Mouse (Mus musculus): Measurements from ENCODE around the gene Asic5. TPM values are rescaled to one million over a fixed set of nuclear protein-coding genes. Genes with fewer than 3 reads are reported as not detected.

Asic5 gene
- total RNA-seq, 2 experiments from 2014 or later: not detected

DNA sequence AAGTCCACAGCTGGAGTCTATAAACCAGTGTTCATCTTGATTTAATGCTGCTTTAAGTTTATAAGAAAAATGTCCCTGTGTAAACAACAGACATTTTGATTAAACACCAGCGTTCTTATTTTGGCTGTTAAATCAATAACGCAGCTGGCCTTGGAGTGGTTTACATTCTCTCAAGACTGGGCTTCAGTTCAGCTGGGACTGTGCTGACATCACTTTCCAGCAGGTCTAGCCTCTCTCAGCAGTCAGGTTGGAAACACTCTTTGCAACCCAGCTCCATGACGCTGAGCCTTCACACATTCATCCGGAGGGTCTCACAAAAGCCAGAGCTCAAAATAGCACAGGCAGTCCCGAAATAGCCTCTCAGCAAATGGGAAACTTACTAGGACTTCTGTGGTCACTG is 75.1 kb downstream of the Asic5 start:
- intact Hi-C loops (cut with DNase I; ENCODE audit: low total_unique reads): no loop called here
- no peak for DNase-seq

DNA sequence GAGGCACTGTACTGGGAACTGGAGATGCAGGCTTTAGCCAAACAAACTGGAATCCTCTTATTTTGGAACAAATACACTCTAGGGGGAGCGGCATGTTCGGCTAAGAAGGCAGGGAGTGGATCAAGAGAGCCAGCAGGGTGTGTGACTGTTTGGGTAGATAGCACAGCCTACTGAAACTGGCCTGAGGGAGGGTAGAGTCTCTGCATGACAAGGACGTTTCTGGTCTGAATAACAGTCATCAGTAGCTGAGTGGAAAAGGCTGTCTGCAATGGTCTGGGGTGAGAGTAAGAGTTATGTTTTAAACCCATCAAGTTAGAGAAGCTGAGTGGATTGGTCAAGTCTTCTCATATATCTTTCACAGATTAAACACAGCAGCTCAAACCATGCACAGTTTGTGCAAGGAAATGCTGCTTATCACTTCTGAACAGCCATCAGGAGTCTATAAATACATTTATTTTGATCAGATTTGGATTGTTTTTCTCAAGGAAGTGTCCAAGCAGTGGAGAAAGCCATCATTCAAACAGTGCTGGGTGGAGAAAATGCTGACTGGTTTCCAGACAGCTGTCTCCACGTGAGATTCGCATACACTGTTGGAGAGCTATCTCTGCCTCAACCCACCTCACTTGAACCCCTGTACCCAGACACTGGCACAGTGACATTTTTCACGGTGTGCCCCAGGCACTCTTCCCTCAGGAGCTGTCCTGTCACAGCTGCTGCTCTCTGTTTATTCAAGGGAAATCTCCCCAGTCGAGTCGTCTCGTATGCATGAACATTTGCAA is 79.5 kb downstream of the Asic5 start:
- intact Hi-C loops (cut with DNase I; ENCODE audit: low total_unique reads): no loop called here
- no peak for DNase-seq

DNA sequence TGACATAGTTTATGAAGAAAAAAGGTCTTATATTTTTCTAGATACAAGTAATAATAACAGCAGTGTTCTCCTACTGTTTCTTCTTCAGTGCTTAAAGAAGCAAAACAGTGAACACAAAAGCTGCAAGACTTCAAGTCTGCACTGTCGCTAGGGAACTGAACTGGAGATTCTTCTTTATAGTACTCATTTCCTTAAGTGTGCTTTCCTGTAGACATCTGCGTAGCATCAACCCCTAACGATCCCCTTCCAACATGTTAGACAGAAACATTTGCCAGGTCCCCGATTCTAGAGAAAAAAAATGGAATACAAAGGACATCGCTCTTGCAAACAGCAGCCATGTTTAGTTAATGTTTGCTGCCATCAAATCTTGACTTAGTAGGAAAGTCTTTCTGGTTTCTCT is 85.7 kb downstream of the Asic5 start:
- no peak for DNase-seq

More for the DNA sequence above, 85.7 kb downstream of the Asic5 start:
- intact Hi-C loops (cut with DNase I; ENCODE audit: low total_unique reads): no loop called here

Other genes starting within 250 kb of the Asic5 start
- gene Ctso, start 49.7 kb upstream of the Asic5 start, total RNA-seq (2021): 1 to 10 TPM; 4.1 to 4.7 TPM
- not detected for gene Tdo2, start 6.1 kb upstream of the Asic5 start, total RNA-seq (2021)
- 1 to 10 TPM; 7.2 to 7.8 TPM for gene Gucy1b1, start 92.4 kb downstream of the Asic5 start, total RNA-seq (2021)
- 10 to 100 TPM; 18.2 TPM for gene Gucy1a1, start 163.5 kb downstream of the Asic5 start, total RNA-seq (2021)

All from gastrocnemius, postnatal 14 days (tissue).